Mouse (Mus musculus): ENCODE data around the gene Fam126a. TPM values are rescaled to one million over a fixed set of nuclear protein-coding genes. Genes with fewer than 3 reads are reported as not detected.

Fam126a gene
- polyA plus RNA-seq, 1 experiment: 5.6 TPM

GRCm38 (mm10) chr5:23999083-23999671 is 31.3 kb downstream of the Fam126a start:
- H3K4me1 ChIP-seq (ENCODE audit: control insufficient read depth, insufficient read depth, low read length): no peaks in the 10 kb centered on the region
- H3K4me3 ChIP-seq (replicated peaks; ENCODE audit: insufficient read depth, low read depth, low read length): no peak overlapping the region
- no peak for DNase-seq
- H3K27ac ChIP-seq (ENCODE audit: insufficient read depth, low read length): no peak overlapping the region
- H3K27me3 ChIP-seq (ENCODE audit: control insufficient read depth, insufficient read depth, low read length): no peaks in the 10 kb centered on the region
- WGBS: 51% methylated on average over 1 of the region's 1 CpGs
- TF ChIP-seq POLR2A (IDR thresholded peaks at IDR 0.05; ENCODE audit: borderline replicate concordance, insufficient read depth, low read length) (no peak), CTCF (IDR thresholded peaks at IDR 0.05; ENCODE audit: borderline replicate concordance, insufficient read depth, low read depth, low read length) (no peak)

DNA sequence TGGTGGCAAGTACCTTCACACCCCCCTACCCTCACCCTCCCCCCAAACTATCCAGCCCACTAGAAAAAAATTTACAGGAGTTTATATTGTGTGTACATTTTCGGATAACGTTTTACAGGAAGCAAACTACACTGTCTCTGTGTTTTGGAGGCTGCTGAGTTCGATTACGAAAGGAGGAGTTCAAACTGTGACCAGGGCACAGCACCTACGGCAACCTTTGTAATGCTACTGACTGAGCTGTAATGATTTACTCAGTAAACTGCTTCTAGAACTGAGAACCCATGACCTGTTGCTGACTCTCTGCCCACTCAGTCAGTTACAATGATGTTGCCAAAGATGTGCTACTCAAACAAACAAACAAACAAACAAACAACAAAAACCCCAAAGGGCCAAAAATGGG is 34.5 kb downstream of the Fam126a start:
- H3K4me3 ChIP-seq (replicated peaks; ENCODE audit: insufficient read depth, low read depth, low read length): no peak overlapping the region
- 88% methylated on average over 5 of the region's 5 CpGs for WGBS
- H3K4me1 ChIP-seq (ENCODE audit: control insufficient read depth, insufficient read depth, low read length): no peaks in the 10 kb centered on the region
- no peaks in the 10 kb centered on the region for H3K27me3 ChIP-seq (ENCODE audit: control insufficient read depth, insufficient read depth, low read length)
- no peak overlapping the region for H3K27ac ChIP-seq (ENCODE audit: insufficient read depth, low read length)
- no peak for DNase-seq
- TF ChIP-seq POLR2A (IDR thresholded peaks at IDR 0.05; ENCODE audit: borderline replicate concordance, insufficient read depth, low read length): no peak
- TF ChIP-seq CTCF (IDR thresholded peaks at IDR 0.05; ENCODE audit: borderline replicate concordance, insufficient read depth, low read depth, low read length): no peak

DNA sequence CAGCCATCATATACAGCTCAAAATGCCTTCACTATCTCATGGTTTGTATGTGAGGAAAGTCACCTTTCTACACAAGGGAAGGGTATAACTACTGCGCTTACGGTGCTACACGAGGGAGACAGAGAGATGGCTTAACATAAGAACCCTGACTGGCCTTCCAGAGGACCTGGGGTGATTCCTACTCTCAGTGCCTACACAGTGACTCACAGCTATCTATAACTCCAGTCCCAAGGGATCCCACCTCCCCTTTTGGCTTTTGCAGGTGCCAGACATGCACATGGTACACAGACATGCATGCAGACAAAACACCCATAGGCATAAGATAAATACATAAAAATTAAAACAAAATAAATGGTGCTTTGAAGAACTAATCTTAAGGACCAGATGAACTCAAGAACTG is 35.6 kb downstream of the Fam126a start:
- Histone ChIP-seq H3K27me3 (ENCODE audit: control insufficient read depth, insufficient read depth, low read length) (no peaks in the 10 kb centered on the region), H3K27ac (ENCODE audit: insufficient read depth, low read length) (no peak overlapping the region), H3K4me1 (ENCODE audit: control insufficient read depth, insufficient read depth, low read length) (no peaks in the 10 kb centered on the region), H3K4me3 (replicated peaks; ENCODE audit: insufficient read depth, low read depth, low read length) (no peak overlapping the region)
- WGBS: 85% methylated on average over 3 of the region's 3 CpGs
- no peak for TF ChIP-seq CTCF (IDR thresholded peaks at IDR 0.05; ENCODE audit: borderline replicate concordance, insufficient read depth, low read depth, low read length)
- TF ChIP-seq POLR2A (IDR thresholded peaks at IDR 0.05; ENCODE audit: borderline replicate concordance, insufficient read depth, low read length): no peak
- no peak for DNase-seq

DNA sequence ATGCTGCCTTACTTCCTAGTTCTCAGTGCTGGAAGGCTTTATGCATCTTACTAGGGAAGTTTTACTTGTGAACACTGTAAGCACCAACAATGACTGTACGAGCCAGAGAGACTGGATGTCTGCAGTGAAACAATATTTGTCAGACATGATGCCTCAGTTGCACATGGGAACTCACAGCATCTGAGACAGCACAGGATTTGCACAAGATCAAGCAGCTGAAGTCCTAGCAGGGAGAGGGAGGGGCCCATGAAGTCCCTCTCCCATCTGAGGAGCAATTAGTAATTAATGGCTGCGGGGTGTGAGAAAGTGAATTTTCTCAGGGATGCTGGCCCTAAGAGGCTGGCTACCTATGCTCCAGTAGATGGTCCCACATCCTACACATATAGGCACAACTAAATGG is 36.3 kb downstream of the Fam126a start:
- WGBS: 88% methylated on average over 2 of the region's 2 CpGs
- no peak overlapping the region for H3K27ac ChIP-seq (ENCODE audit: insufficient read depth, low read length)
- DNase-seq: no peak
- H3K4me3 ChIP-seq (replicated peaks; ENCODE audit: insufficient read depth, low read depth, low read length): no peak overlapping the region
- no peaks in the 10 kb centered on the region for H3K27me3 ChIP-seq (ENCODE audit: control insufficient read depth, insufficient read depth, low read length)
- TF ChIP-seq CTCF (IDR thresholded peaks at IDR 0.05; ENCODE audit: borderline replicate concordance, insufficient read depth, low read depth, low read length): no peak
- no peak for TF ChIP-seq POLR2A (IDR thresholded peaks at IDR 0.05; ENCODE audit: borderline replicate concordance, insufficient read depth, low read length)
- H3K4me1 ChIP-seq (ENCODE audit: control insufficient read depth, insufficient read depth, low read length): no peaks in the 10 kb centered on the region

GRCm38 (mm10) chr5:23993553-23993894 is 37.0 kb downstream of the Fam126a start:
- Histone ChIP-seq H3K4me1 (ENCODE audit: control insufficient read depth, insufficient read depth, low read length) (no peaks in the 10 kb centered on the region), H3K4me3 (replicated peaks; ENCODE audit: insufficient read depth, low read depth, low read length) (no peak overlapping the region), H3K27ac (ENCODE audit: insufficient read depth, low read length) (no peak overlapping the region; the same call in 1 of the 2 replicates), H3K27me3 (ENCODE audit: control insufficient read depth, insufficient read depth, low read length) (no peaks in the 10 kb centered on the region)
- TF ChIP-seq CTCF (IDR thresholded peaks at IDR 0.05; ENCODE audit: borderline replicate concordance, insufficient read depth, low read depth, low read length) (no peak), POLR2A (IDR thresholded peaks at IDR 0.05; ENCODE audit: borderline replicate concordance, insufficient read depth, low read length) (no peak)
- WGBS: 27% methylated on average over 2 of the region's 2 CpGs
- no peak for DNase-seq

DNA sequence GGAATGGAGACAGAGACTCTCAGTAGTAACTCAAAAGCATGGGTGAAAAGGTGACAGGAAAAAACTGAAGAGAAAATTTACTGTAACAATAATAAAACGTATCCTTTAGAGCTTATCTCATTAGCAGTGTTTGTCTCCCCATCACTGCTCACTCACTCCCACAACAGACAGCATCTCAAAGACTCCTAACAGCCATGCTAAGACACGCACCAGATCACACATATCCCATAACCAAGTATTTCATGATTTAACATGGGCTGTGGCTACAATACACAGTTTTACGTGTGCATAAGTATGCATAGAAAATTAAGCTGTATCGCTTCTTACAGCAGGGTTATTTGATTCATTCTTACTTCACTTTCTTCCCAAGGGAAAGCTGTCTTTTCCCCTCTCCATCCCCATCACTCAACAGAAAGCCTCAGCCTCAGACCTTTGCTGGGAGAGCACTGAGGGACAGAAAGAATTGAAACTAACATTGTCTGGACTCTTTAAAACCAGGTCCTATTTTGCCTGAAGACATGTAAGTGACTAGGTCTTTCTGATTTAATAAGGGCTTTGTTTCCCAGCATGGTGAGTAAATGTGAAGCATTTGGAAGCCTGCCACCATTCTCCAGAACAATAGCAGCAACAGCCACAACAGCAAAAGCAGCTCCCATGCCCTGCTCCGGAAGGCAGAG is 37.5 kb downstream of the Fam126a start:
- 36% methylated on average over 5 of the region's 5 CpGs for WGBS
- TF ChIP-seq POLR2A (IDR thresholded peaks at IDR 0.05; ENCODE audit: borderline replicate concordance, insufficient read depth, low read length) (no peak), CTCF (IDR thresholded peaks at IDR 0.05; ENCODE audit: borderline replicate concordance, insufficient read depth, low read depth, low read length) (no peak)
- no peaks in the 10 kb centered on the region for H3K4me1 ChIP-seq (ENCODE audit: control insufficient read depth, insufficient read depth, low read length)
- peak in 1 of 2 experiments; percentile 16 for DNase-seq
- no peak overlapping the region for H3K27ac ChIP-seq (ENCODE audit: insufficient read depth, low read length)
- no peaks in the 10 kb centered on the region for H3K27me3 ChIP-seq (ENCODE audit: control insufficient read depth, insufficient read depth, low read length)
- H3K4me3 ChIP-seq (replicated peaks; ENCODE audit: insufficient read depth, low read depth, low read length): no peak overlapping the region

- H3K4me3 ChIP-seq (replicated peaks; ENCODE audit: insufficient read depth, low read depth, low read length): no peak overlapping the region
- WGBS: 35% methylated on average over 3 of the region's 3 CpGs
- DNase-seq: no peak
- H3K4me1 ChIP-seq (ENCODE audit: control insufficient read depth, insufficient read depth, low read length): no peaks in the 10 kb centered on the region
- H3K27me3 ChIP-seq (ENCODE audit: control insufficient read depth, insufficient read depth, low read length): no peaks in the 10 kb centered on the region
- no peak overlapping the region for H3K27ac ChIP-seq (ENCODE audit: insufficient read depth, low read length)
- TF ChIP-seq POLR2A (IDR thresholded peaks at IDR 0.05; ENCODE audit: borderline replicate concordance, insufficient read depth, low read length) (no peak), CTCF (IDR thresholded peaks at IDR 0.05; ENCODE audit: borderline replicate concordance, insufficient read depth, low read depth, low read length) (no peak)
These were observed 40.5 kb downstream of the Fam126a start for GRCm38 (mm10) chr5:23990001-23990400.

DNA sequence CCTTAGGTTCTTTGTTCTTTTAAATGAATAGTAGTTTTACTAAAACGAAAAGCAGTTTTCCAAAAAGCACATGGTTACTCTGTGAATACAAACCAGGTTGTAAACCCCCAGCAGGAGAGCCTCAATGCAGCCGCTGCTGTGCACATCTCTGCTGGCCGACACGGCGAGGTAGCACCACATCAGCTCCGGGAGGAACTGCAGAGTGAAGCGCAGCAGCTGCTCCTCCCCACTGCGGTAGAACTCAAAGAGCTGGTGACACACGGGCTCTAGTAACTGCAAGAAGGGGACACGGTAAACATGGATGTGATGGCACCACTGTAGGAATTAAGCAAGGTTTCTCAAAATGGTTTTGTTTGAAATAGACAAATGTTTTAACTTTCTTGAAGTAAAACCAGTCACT is 42.7 kb downstream of the Fam126a start:
- WGBS: 67% methylated on average over 10 of the region's 10 CpGs

More for the DNA sequence above, 42.7 kb downstream of the Fam126a start:
- TF ChIP-seq POLR2A (IDR thresholded peaks at IDR 0.05; ENCODE audit: borderline replicate concordance, insufficient read depth, low read length): no peak
- no peaks in the 10 kb centered on the region for H3K4me1 ChIP-seq (ENCODE audit: control insufficient read depth, insufficient read depth, low read length)
- H3K27ac ChIP-seq (ENCODE audit: insufficient read depth, low read length): no peak overlapping the region
- no peak overlapping the region for H3K4me3 ChIP-seq (replicated peaks; ENCODE audit: insufficient read depth, low read depth, low read length)
- H3K27me3 ChIP-seq (ENCODE audit: control insufficient read depth, insufficient read depth, low read length): no peaks in the 10 kb centered on the region
- no peak for DNase-seq
